Mouse (Mus musculus) forebrain, embryonic 10.5 days (tissue): Measurements from ENCODE around the gene 2210016F16Rik. TPM values are rescaled to one million over a fixed set of nuclear protein-coding genes. Genes with fewer than 3 reads are reported as not detected.
A peak's percentile ranks its signal among the peaks of the same experiment; 100 is the strongest.
"Not testable (repeated sequence)": the region's sequence is repeated elsewhere in the genome, so short reads cannot be mapped to it uniquely, and the experiment has no call there.

Source experiments
- DNase-seq: peaks from one replicate; pipeline ENCODE4 v3.0.0-alpha.2; 2017; ENCODE audit warnings: low spot score; ENCODE audit errors: extremely low spot score
- H3K27ac ChIP-seq: fragments of 300-500 bp; sonication (generic); 2 replicates; pipeline ENCODE4 v1.5.1; 2016; ENCODE audit warnings: mild to moderate bottlenecking
- H3K27me3 ChIP-seq: fragments of 300-500 bp; sonication (generic); 2 replicates; pipeline ENCODE4 v1.6.1; 2016; ENCODE audit warnings: mild to moderate bottlenecking; ENCODE audit not compliant: poor library complexity, severe bottlenecking
- H3K36me3 ChIP-seq: fragments of 300-500 bp; sonication (generic); replicated peaks from 2 replicates; pipeline ENCODE4 v1.6.1; 2016; ENCODE audit warnings: mild to moderate bottlenecking, moderate library complexity
- H3K4me1 ChIP-seq: fragments of 300-500 bp; sonication (generic); 2 replicates; pipeline ENCODE4 v1.6.1; 2016
- H3K4me3 ChIP-seq: fragments of 300-500 bp; sonication (generic); 2 replicates; pipeline ENCODE4 v1.5.1; 2016; ENCODE audit warnings: mild to moderate bottlenecking, moderate library complexity
- H3K9me3 ChIP-seq: fragments of 300-500 bp; sonication (generic); 2 replicates; pipeline ENCODE4 v1.6.1; 2016; ENCODE audit warnings: mild to moderate bottlenecking, moderate library complexity
- WGBS: fragments of 180-500 bp; shearing (Covaris S2); methylation state at CpG from one replicate; pipeline ENCODE4 v1.1.7; 2016; 5-methylcytosine and 5-hydroxymethylcytosine counted together
- polyA plus RNA-seq: library from polyadenylated mRNA; unstranded; fragments of >200 nt; fragmentation: Nextera tagmentation; extraction: Ambion mirVana; gene quantifications from 2 replicates; pipeline ENCODE4 v1.2.1, GENCODE M21; 2016

The 2210016F16Rik gene
- polyA plus RNA-seq, 1 experiment from 2014 or later = 29.4 TPM

GRCm38 (mm10) chr13:58367641-58368040 is 17.4 kb downstream of the 2210016F16Rik start:
- H3K4me1 ChIP-seq = no peaks in the 10 kb centered on the region
- H3K27ac ChIP-seq = no peak overlapping the region
- no peak overlapping the region for H3K4me3 ChIP-seq
- no peaks in the 10 kb centered on the region for H3K9me3 ChIP-seq
- H3K36me3 ChIP-seq = no peaks in the 10 kb centered on the region
- 79% methylated on average over 1 of the region's 1 CpGs for WGBS
- no peak for DNase-seq
- no peaks in the 10 kb centered on the region for H3K27me3 ChIP-seq

GRCm38 (mm10) chr13:58366373-58366772 is 18.7 kb downstream of the 2210016F16Rik start:
- WGBS = 88% methylated on average over 3 of the region's 3 CpGs

GRCm38 (mm10) chr13:58365179-58365578 is 19.8 kb downstream of the 2210016F16Rik start:
- not testable (repeated sequence) for H3K36me3 ChIP-seq, H3K27me3 ChIP-seq, H3K9me3 ChIP-seq, H3K4me1 ChIP-seq, H3K4me3 ChIP-seq, DNase-seq, H3K27ac ChIP-seq
- 89% methylated on average over 8 of the region's 8 CpGs for WGBS

More at GRCm38 (mm10) chr13:58366373-58366772, 18.7 kb downstream of the 2210016F16Rik start:
- Histone ChIP-seq H3K36me3 (no peaks in the 10 kb centered on the region), H3K9me3 (0 out of 2 replicates have a peak, but pooled peaks cover 3% of the 10 kb centered on the region), H3K4me1 (no peaks in the 10 kb centered on the region), H3K27ac (no peak overlapping the region), H3K27me3 (no peaks in the 10 kb centered on the region), H3K4me3 (no peak overlapping the region)
- no peak for DNase-seq

GRCm38 (mm10) chr13:58364353-58365175 is 20.5 kb downstream of the 2210016F16Rik start:
- Histone ChIP-seq H3K27ac (no peak overlapping the region), H3K4me3 (no peak overlapping the region), H3K4me1 (no peaks in the 10 kb centered on the region), H3K9me3 (0 out of 2 replicates have a peak, but pooled peaks cover 3% of the 10 kb centered on the region), H3K36me3 (no peaks in the 10 kb centered on the region), H3K27me3 (no peaks in the 10 kb centered on the region)
- no peak for DNase-seq
- 82% methylated on average over 8 of the region's 8 CpGs for WGBS

- Histone ChIP-seq H3K27ac (0 out of 2 replicates have a peak overlapping the region, but pooled peaks have one; percentile 85), H3K4me3 (peak overlapping the region; percentile 81), H3K9me3 (0 out of 2 replicates have a peak, but pooled peaks cover 3% of the 10 kb centered on the region), H3K4me1 (peaks cover 12% of the 10 kb centered on the region), H3K36me3 (no peaks in the 10 kb centered on the region), H3K27me3 (peaks cover 21% of the 10 kb centered on the region)
- no peak for DNase-seq
- 4% methylated on average over 7 of the region's 7 CpGs for WGBS
Measured at GRCm38 (mm10) chr13:58359304-58359653, 25.7 kb downstream of the 2210016F16Rik start.

- peaks cover 21% of the 10 kb centered on the region for H3K27me3 ChIP-seq
- peak; percentile 90 for DNase-seq
- H3K27ac ChIP-seq = peak within 1 kb of the TSS; percentile 85
Measured at GRCm38 (mm10) chr13:58358629-58359303, 26.3 kb downstream of the 2210016F16Rik start, which contains the start of gene Kif27. Gene Kif27, minus strand, starts transcription at chr13:58359122.

GRCm38 (mm10) chr13:58352996-58353395 is 32.0 kb downstream of the 2210016F16Rik start:
- H3K4me1 ChIP-seq = no peaks in the 10 kb centered on the region
- DNase-seq = no peak
- H3K4me3 ChIP-seq = no peak overlapping the region
- H3K36me3 ChIP-seq = no peaks in the 10 kb centered on the region
- no peak overlapping the region for H3K27ac ChIP-seq
- no peaks in the 10 kb centered on the region for H3K9me3 ChIP-seq
- H3K27me3 ChIP-seq = peaks cover 17% of the 10 kb centered on the region

More at GRCm38 (mm10) chr13:58358629-58359303, 26.3 kb downstream of the 2210016F16Rik start, which contains the start of gene Kif27:
- Histone ChIP-seq H3K4me1 (peaks cover 12% of the 10 kb centered on the region), H3K4me3 (peak within 1 kb of the TSS; percentile 81), H3K36me3 (no peaks in the 10 kb centered on the region), H3K9me3 (0 out of 2 replicates have a peak, but pooled peaks cover 3% of the 10 kb centered on the region)
- WGBS = 1% methylated on average over 84 of the region's 85 CpGs

GRCm38 (mm10) chr13:58350606-58351005 is 34.4 kb downstream of the 2210016F16Rik start:
- Histone ChIP-seq H3K9me3 (no peaks in the 10 kb centered on the region), H3K36me3 (no peaks in the 10 kb centered on the region), H3K4me1 (no peaks in the 10 kb centered on the region), H3K4me3 (no peak overlapping the region), H3K27me3 (no peaks in the 10 kb centered on the region), H3K27ac (no peak overlapping the region)
- DNase-seq = no peak
- WGBS = 79% methylated on average over 4 of the region's 4 CpGs

- Histone ChIP-seq H3K27me3 (no peaks in the 10 kb centered on the region), H3K27ac (no peak overlapping the region), H3K4me1 (no peaks in the 10 kb centered on the region), H3K9me3 (no peaks in the 10 kb centered on the region), H3K36me3 (no peaks in the 10 kb centered on the region), H3K4me3 (no peak overlapping the region)
- DNase-seq = no peak
- 87% methylated on average over 9 of the region's 9 CpGs for WGBS
Measured at GRCm38 (mm10) chr13:58344505-58344904, 40.5 kb downstream of the 2210016F16Rik start.

GRCm38 (mm10) chr13:58337456-58337855 is 47.6 kb downstream of the 2210016F16Rik start:
- Histone ChIP-seq H3K27ac (no peak overlapping the region), H3K4me3 (no peak overlapping the region), H3K4me1 (no peaks in the 10 kb centered on the region), H3K9me3 (no peaks in the 10 kb centered on the region), H3K36me3 (no peaks in the 10 kb centered on the region), H3K27me3 (no peaks in the 10 kb centered on the region)
- WGBS = 86% methylated on average over 12 of the region's 12 CpGs
- no peak for DNase-seq

- Histone ChIP-seq H3K27me3 (no peaks in the 10 kb centered on the region), H3K9me3 (no peaks in the 10 kb centered on the region), H3K27ac (no peak overlapping the region), H3K4me3 (no peak overlapping the region), H3K36me3 (no peaks in the 10 kb centered on the region), H3K4me1 (no peaks in the 10 kb centered on the region)
- DNase-seq = no peak
- 96% methylated on average over 5 of the region's 5 CpGs for WGBS
Measured at GRCm38 (mm10) chr13:58334116-58334515, 50.9 kb downstream of the 2210016F16Rik start.
